Mouse (Mus musculus): ENCODE data around the gene Il31.

GRCm38 (mm10) chr5:123473817-123474216 lies 15.5 kb downstream of the Il31 start:
- TF ChIP-seq CTCF (IDR thresholded peaks at IDR 0.05; ENCODE audit: extremely low read depth, insufficient read depth, low read length): no peak
- no peak for TF ChIP-seq POLR2A (IDR thresholded peaks at IDR 0.05; ENCODE audit: extremely low read depth, insufficient read depth, low read length)

Data from cortical plate, adult 2 months (tissue).